Mouse (Mus musculus): Measurements from ENCODE around the gene Mypn. TPM values are rescaled to one million over a fixed set of nuclear protein-coding genes. Genes with fewer than 3 reads are reported as not detected.
A peak's percentile ranks its signal among the peaks of the same experiment; 100 is the strongest.

Mypn gene
- polyA plus RNA-seq, 1 experiment: 1.9 TPM

DNA sequence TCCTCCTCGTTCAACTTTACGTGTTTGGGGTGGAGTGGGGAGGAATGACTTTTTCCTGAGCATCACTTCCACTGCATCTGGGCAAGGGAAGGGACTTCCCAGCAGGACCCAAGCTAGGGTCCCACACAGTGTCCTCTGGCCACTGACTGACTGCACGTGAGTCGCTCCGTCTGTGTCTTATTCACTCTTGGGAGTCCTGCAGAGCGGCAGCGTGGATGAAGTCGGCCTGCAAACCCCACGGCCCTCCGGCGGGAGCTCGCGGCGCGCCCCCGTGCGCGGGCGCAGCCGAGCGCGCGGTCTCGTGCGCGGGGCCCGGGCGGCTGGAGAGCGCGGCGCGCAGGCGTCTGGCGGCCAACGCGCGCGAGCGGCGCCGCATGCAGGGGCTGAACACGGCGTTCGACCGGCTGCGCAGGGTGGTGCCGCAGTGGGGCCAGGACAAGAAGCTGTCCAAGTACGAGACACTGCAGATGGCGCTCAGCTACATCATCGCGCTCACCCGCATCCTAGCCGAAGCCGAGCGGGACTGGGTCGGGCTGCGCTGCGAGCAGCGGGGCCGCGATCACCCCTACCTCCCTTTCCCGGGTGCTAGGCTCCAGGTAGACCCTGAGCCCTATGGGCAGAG lies 103.7 kb downstream of the Mypn start:
- no peaks in the 10 kb centered on the region for H3K27me3 ChIP-seq (ENCODE audit: control insufficient read depth, insufficient read depth, low read length)
- peak overlapping the region; percentile 85 for H3K4me3 ChIP-seq (replicated peaks; ENCODE audit: insufficient read depth, low read depth, low read length)
- H3K27ac ChIP-seq (ENCODE audit: insufficient read depth, low read length): peak overlapping the region; percentile 100
- TF ChIP-seq CTCF (IDR thresholded peaks at IDR 0.05; ENCODE audit: borderline replicate concordance, insufficient read depth, low read depth, low read length): no peak
- peak; percentile 87 for TF ChIP-seq POLR2A (IDR thresholded peaks at IDR 0.05; ENCODE audit: borderline replicate concordance, insufficient read depth, low read length)
- H3K4me1 ChIP-seq (ENCODE audit: control insufficient read depth, insufficient read depth, low read length): peaks cover 4% of the 10 kb centered on the region; the same call in 1 of the 2 replicates
- peak; percentile 92 to 94 for DNase-seq
- under 1% methylated on average over 62 of the region's 62 CpGs for WGBS

DNA sequence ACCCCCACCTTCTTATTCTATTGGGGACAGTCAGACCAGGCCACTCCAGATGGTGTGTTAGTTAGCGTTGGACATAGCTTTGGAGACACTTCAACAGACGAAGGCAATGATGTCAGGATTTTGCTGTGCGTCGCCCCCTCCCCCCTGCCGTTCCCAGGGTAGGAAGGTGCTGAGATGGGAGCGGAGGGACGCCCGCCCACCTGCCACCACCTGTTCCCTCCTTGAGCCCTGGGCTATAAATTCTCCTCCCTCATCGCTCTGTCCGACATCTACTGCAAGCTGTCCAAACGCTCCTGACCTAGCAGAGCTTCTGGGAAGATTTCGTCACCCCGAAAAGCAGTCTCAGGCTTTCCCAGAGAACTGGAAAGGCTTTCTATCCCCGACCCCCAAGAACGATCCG lies 104.2 kb downstream of the Mypn start, which contains the start of gene Atoh7:
Gene Atoh7 (plus strand): TSS at position 131 of the 400 bp plus-strand sequence.
- H3K27me3 ChIP-seq (ENCODE audit: control insufficient read depth, insufficient read depth, low read length): no peaks in the 10 kb centered on the region
- DNase-seq: peak; percentile 90 to 96
- peaks cover 5% of the 10 kb centered on the region; the same call in 1 of the 2 replicates for H3K4me1 ChIP-seq (ENCODE audit: control insufficient read depth, insufficient read depth, low read length)
- peak within 1 kb of the TSS; percentile 85 for H3K4me3 ChIP-seq (replicated peaks; ENCODE audit: insufficient read depth, low read depth, low read length)
- WGBS: 4% methylated on average over 16 of the region's 16 CpGs
- TF ChIP-seq POLR2A (IDR thresholded peaks at IDR 0.05; ENCODE audit: borderline replicate concordance, insufficient read depth, low read length) (peak; percentile 78), CTCF (IDR thresholded peaks at IDR 0.05; ENCODE audit: borderline replicate concordance, insufficient read depth, low read depth, low read length) (no peak)
- peak within 1 kb of the TSS; percentile 100 for H3K27ac ChIP-seq (ENCODE audit: insufficient read depth, low read length)

DNA sequence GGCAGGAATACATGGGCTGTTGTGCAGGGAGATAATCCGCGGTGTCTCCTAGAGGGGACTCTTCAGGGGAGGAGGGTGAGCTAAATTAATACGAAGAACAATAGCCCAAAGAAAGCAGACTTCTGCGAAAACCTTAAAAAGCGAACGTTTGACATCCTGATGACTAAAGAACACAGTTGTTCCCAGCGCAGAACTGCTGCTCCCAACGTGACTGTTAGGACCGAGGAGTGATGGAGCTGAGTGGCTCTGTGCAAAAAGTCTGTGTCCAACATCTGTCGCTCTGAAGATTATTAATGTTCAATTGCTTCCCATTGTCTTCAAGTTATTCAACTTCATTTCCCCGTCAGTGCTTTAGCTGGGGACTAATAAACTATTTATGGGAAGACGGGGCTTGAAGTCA lies 105.6 kb downstream of the Mypn start:
- DNase-seq: no peak
- peaks cover 13% of the 10 kb centered on the region for H3K4me1 ChIP-seq (ENCODE audit: control insufficient read depth, insufficient read depth, low read length)
- no peak overlapping the region for H3K4me3 ChIP-seq (replicated peaks; ENCODE audit: insufficient read depth, low read depth, low read length)
- H3K27me3 ChIP-seq (ENCODE audit: control insufficient read depth, insufficient read depth, low read length): no peaks in the 10 kb centered on the region
- H3K27ac ChIP-seq (ENCODE audit: insufficient read depth, low read length): no peak overlapping the region
- WGBS: 78% methylated on average over 12 of the region's 12 CpGs
- TF ChIP-seq CTCF (IDR thresholded peaks at IDR 0.05; ENCODE audit: borderline replicate concordance, insufficient read depth, low read depth, low read length) (no peak), POLR2A (IDR thresholded peaks at IDR 0.05; ENCODE audit: borderline replicate concordance, insufficient read depth, low read length) (no peak)

DNA sequence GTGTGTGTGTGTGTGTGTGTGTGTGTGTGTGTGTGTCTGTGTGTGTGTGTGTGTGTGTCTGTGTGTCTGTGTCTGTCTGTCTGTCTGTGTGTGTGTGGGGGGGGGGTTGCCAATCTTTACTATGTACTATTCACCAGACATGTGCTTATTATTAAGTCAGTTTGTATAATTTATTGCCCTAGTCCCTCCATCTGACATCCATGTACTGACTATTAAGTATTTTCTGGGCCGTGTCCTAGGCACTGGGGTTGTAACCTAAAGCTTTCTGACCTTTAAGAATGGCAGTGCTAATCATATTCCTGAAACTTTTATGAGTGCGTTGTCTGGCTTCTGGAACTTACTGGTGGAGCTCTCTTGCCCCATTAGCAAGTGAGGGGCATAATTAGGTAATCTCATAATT lies 107.0 kb downstream of the Mypn start:
- Histone ChIP-seq H3K27ac (ENCODE audit: insufficient read depth, low read length) (no peak overlapping the region), H3K4me1 (ENCODE audit: control insufficient read depth, insufficient read depth, low read length) (peaks cover 20% of the 10 kb centered on the region), H3K27me3 (ENCODE audit: control insufficient read depth, insufficient read depth, low read length) (no peaks in the 10 kb centered on the region), H3K4me3 (replicated peaks; ENCODE audit: insufficient read depth, low read depth, low read length) (no peak overlapping the region)
- 92% methylated on average over 2 of the region's 2 CpGs for WGBS
- DNase-seq: no peak
- TF ChIP-seq POLR2A (IDR thresholded peaks at IDR 0.05; ENCODE audit: borderline replicate concordance, insufficient read depth, low read length) (no peak), CTCF (IDR thresholded peaks at IDR 0.05; ENCODE audit: borderline replicate concordance, insufficient read depth, low read depth, low read length) (no peak)

DNA sequence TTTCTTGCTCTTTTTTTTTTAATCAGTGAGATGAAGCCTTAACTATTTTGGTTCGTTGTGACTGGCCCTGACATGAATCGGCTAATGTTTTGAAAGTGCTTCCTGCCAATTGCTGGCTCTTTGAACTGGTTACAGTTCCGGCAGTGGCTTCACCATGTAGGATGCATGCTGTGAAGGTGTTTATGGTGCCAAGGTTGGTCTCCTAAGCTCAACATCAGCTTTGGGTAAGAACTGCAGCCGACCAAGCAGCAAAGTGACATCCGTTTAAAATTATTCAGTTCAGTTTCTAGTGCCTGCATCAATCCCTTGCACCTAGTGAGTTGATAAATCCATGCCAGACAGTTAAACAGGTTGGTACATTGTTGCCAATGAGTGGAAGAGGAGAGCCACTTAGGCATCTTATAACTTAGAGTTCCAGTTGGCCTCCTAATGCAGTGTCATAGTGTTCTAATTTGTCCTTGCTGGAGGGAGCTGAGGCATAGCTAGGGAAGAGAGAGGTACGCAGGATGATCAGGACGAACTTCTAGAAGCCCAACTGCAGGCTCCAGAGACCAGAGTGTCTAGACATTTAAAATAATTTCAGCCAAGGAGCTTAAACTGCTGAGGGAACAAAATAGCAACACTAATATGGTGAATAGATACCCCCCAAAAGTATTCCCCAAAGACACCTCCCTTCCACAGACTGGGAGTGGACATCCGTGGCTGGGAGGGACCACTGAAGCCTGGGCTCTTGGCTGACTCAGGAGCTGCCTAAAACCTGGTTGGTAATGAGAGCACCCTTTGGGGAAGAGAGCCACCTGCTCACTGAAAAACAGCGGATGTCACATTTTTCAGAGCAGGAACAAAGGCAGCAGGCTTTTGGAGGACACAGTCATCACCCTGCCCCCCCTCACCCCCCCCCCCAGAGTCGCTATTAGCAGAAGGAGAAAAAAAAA lies 110.9 kb downstream of the Mypn start:
- Histone ChIP-seq H3K4me3 (replicated peaks; ENCODE audit: insufficient read depth, low read depth, low read length) (no peak overlapping the region), H3K4me1 (ENCODE audit: control insufficient read depth, insufficient read depth, low read length) (peaks cover 26% of the 10 kb centered on the region), H3K27ac (ENCODE audit: insufficient read depth, low read length) (peak overlapping the region; percentile 85), H3K27me3 (ENCODE audit: control insufficient read depth, insufficient read depth, low read length) (no peaks in the 10 kb centered on the region)
- TF ChIP-seq POLR2A (IDR thresholded peaks at IDR 0.05; ENCODE audit: borderline replicate concordance, insufficient read depth, low read length): no peak
- no peak for TF ChIP-seq CTCF (IDR thresholded peaks at IDR 0.05; ENCODE audit: borderline replicate concordance, insufficient read depth, low read depth, low read length)
- 13% methylated on average over 10 of the region's 10 CpGs for WGBS
- peak; percentile 67 to 86 for DNase-seq

DNA sequence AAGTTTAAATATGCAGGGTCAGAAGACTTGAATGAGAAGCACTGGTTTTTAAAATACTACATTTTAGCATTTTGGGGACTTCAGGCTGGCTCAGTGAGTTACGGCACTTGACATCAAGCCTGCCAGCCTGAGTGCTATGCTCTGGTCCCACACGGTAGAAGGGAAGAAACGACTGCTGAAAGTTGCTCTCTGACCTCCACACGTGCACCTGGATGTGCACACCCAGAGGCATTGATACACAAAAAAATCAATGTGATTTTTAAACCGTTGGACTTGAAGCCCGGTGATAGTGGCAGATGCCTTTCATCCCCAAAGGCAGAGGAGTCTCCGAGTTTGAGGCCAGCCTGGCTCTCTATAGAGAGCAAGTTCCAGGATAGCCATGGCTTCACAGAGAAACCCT lies 111.8 kb downstream of the Mypn start:
- Histone ChIP-seq H3K4me3 (replicated peaks; ENCODE audit: insufficient read depth, low read depth, low read length) (no peak overlapping the region), H3K27ac (ENCODE audit: insufficient read depth, low read length) (no peak overlapping the region), H3K27me3 (ENCODE audit: control insufficient read depth, insufficient read depth, low read length) (no peaks in the 10 kb centered on the region), H3K4me1 (ENCODE audit: control insufficient read depth, insufficient read depth, low read length) (peaks cover 26% of the 10 kb centered on the region)
- no peak for TF ChIP-seq CTCF (IDR thresholded peaks at IDR 0.05; ENCODE audit: borderline replicate concordance, insufficient read depth, low read depth, low read length)
- no peak for DNase-seq
- WGBS: 76% methylated on average over 7 of the region's 7 CpGs

DNA sequence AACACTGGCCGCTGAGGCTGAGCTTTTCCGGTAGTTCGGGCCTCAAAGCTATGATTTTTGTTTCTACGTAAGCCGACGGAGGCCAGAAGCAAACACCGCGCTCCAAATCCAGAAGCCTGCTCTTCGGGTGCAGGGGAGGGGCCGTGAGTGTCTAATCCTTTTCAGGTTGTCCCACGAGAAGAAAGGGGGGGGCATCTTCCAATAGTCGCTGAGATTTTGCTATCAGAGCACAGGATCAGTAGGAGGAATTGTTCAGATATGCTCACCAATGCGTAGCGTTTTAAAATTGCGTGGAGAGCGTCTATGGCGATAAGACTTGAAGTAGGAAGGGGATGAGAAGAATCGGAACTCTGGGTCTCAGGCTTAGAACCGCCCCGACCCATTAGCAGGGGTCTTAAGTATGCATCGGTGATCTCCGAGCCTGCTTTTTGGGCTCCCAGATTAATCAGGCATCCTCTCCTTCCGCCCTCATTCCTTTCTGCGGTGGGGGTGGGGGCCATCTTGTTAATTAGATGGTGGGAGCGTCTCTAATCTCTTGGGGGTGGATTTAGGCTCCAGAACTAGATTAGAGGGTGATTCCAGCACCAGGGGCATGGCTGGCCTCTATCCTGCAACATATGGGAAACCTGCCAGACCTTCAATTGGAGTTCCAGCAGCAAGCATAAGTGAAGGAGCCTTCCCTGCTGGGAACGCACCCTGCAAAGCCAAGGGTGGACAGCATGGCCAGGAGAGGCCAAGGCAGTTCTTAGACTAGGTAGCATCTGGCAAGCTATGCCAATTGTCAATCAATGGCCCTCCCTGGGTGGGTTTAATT lies 113.8 kb downstream of the Mypn start:
- Histone ChIP-seq H3K27me3 (ENCODE audit: control insufficient read depth, insufficient read depth, low read length) (no peaks in the 10 kb centered on the region), H3K4me1 (ENCODE audit: control insufficient read depth, insufficient read depth, low read length) (peaks cover 21% of the 10 kb centered on the region), H3K27ac (ENCODE audit: insufficient read depth, low read length) (peak overlapping the region; percentile 2; the same call in 1 of the 2 replicates), H3K4me3 (replicated peaks; ENCODE audit: insufficient read depth, low read depth, low read length) (peak overlapping the region; percentile 5)
- DNase-seq: peak; percentile 61 to 62
- TF ChIP-seq CTCF (IDR thresholded peaks at IDR 0.05; ENCODE audit: borderline replicate concordance, insufficient read depth, low read depth, low read length) (no peak), POLR2A (IDR thresholded peaks at IDR 0.05; ENCODE audit: borderline replicate concordance, insufficient read depth, low read length) (no peak)
- WGBS: 10% methylated on average over 26 of the region's 26 CpGs

Measured in cerebellum, adult 2 months (tissue).